Mouse (Mus musculus): ENCODE data around the gene Gm21693.
"Not testable (repeated sequence)": the region's sequence is repeated elsewhere in the genome, so short reads cannot be mapped to it uniquely, and the experiment has no call there.

The Gm21693 gene

DNA sequence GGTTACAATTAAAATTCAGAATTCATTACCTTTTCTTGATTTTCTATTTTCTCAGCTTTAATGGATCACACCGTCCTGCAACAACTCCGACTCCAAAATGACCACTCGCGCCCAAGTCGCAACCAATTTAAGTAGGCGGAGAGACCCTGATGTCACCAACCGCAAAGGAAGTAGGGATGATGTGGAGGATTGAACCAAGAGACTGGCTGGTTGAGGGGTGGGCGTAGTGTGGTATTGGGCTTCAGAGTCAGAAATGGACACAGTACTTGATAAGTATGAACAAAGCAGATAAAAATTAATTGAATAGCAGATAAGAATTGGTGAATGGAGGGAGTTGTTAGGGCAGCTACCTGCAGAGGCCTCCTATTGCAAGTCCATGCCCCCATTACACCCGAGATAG is at the start of gene Gm21693:
Gm21693 (minus strand) TSS at position 101 of the 400 bp plus-strand sequence.
- not testable (repeated sequence) for DNase-seq (ENCODE audit: low spot score)

DNA sequence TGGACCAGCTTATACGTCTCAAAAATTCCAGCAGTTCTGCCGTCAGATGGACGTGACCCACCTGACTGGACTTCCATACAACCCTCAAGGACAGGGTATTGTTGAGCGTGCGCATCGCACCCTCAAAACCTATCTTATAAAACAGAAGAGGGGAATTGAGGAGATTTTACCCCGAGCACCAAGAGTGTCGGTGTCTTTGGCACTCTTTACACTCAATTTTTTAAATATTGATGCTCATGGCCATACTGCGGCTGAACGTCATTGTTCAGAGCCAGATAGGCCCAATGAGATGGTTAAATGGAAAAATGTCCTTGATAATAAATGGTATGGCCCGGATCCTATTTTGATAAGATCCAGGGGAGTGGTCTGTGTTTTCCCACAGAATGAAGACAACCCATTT is 4.5 kb downstream of the Gm21693 start:
- not testable (repeated sequence) for DNase-seq (ENCODE audit: low spot score)

DNA sequence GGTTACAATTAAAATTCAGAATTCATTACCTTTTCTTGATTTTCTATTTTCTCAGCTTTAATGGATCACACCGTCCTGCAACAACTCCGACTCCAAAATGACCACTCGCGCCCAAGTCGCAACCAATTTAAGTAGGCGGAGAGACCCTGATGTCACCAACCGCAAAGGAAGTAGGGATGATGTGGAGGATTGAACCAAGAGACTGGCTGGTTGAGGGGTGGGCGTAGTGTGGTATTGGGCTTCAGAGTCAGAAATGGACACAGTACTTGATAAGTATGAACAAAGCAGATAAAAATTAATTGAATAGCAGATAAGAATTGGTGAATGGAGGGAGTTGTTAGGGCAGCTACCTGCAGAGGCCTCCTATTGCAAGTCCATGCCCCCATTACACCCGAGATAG is 38.8 kb downstream of the Gm21693 start, which contains the start of gene Gm21677:
Gm21677 (minus strand) TSS at position 101 of the 400 bp plus-strand sequence.
- DNase-seq (ENCODE audit: low spot score) = not testable (repeated sequence)

Measured in urinary bladder, postnatal 14 days (tissue).